Mouse (Mus musculus) spleen, adult 2 months (tissue): ENCODE results near the gene Steap3.

Source experiments
- CTCF ChIP-seq: fragments of 200-500 bp; IDR thresholded peaks from 2 replicates; pipeline ENCODE4 v1.5.1; 2011; ENCODE audit warnings: mild to moderate bottlenecking, inconsistent platforms; ENCODE audit not compliant: insufficient read depth, insufficient read length, insufficient replicate concordance; ENCODE audit errors: extremely low read depth
- POLR2A ChIP-seq: fragments of 200-500 bp; IDR thresholded peaks from 2 replicates; pipeline ENCODE4 v1.6.1; 2011; ENCODE audit warnings: low read depth, low read length, inconsistent platforms

DNA sequence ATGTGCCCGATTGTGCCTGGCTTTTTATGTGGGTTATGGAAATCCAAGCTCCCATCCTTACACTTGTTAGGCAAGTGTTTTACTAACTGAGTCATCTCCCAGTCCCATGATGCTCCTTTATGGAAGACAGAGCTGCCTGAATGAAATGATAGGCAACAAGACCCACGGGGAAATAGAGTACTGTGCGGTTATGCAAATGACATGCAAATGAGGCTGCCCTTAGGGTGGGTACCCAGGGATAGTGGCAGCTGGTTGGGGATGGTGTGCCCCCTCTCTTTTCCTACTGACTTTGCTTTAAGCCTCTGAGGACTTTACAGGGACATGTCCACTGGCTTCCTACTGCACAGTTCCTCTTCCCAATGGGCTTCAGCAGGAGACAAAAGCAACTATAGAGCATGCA is 2.7 kb upstream of the Steap3 start:
- TF ChIP-seq CTCF, result no peak
- TF ChIP-seq POLR2A, result no peak
